Mouse (Mus musculus) embryonic fibroblast, embryonic 13.5 days (primary cell): Measurements from ENCODE around the gene Nfatc2ip. TPM values are rescaled to one million over a fixed set of nuclear protein-coding genes. Genes with fewer than 3 reads are reported as not detected.

Experiments
- H3K27ac ChIP-seq: 2 replicates; pipeline ENCODE4 v1.5.1; 2012; ENCODE audit warnings: low read length, control low read depth, inconsistent platforms; ENCODE audit not compliant: insufficient read depth
- H3K4me1 ChIP-seq: 2 replicates; pipeline ENCODE4 v1.6.1; 2011; ENCODE audit warnings: low read length; ENCODE audit not compliant: control insufficient read depth, insufficient read depth
- H3K4me3 ChIP-seq: 2 replicates; pipeline ENCODE4 v1.5.1; 2011; ENCODE audit warnings: mild to moderate bottlenecking, control low read depth, low read length; ENCODE audit not compliant: insufficient read depth
- CTCF ChIP-seq: IDR thresholded peaks from 2 replicates; pipeline ENCODE4 v1.5.1; 2011; ENCODE audit warnings: mild to moderate bottlenecking, control low read depth, low read length, moderate library complexity, borderline replicate concordance; ENCODE audit not compliant: insufficient read depth
- POLR2A ChIP-seq: IDR thresholded peaks from 2 replicates; pipeline ENCODE4 v1.6.1; 2011; ENCODE audit warnings: low read depth, mild to moderate bottlenecking, control low read depth, low read length, moderate library complexity
- polyA plus RNA-seq: library from polyadenylated mRNA; stranded (reverse); fragments of >200 nt; gene quantifications from 2 replicates; pipeline ENCODE4 v1.2.4, GENCODE M21; 2011; ENCODE audit warnings: low read depth; ENCODE audit not compliant: missing spikeins, insufficient read length

The Nfatc2ip gene
- polyA plus RNA-seq, 1 experiment, result 7.4 TPM

DNA sequence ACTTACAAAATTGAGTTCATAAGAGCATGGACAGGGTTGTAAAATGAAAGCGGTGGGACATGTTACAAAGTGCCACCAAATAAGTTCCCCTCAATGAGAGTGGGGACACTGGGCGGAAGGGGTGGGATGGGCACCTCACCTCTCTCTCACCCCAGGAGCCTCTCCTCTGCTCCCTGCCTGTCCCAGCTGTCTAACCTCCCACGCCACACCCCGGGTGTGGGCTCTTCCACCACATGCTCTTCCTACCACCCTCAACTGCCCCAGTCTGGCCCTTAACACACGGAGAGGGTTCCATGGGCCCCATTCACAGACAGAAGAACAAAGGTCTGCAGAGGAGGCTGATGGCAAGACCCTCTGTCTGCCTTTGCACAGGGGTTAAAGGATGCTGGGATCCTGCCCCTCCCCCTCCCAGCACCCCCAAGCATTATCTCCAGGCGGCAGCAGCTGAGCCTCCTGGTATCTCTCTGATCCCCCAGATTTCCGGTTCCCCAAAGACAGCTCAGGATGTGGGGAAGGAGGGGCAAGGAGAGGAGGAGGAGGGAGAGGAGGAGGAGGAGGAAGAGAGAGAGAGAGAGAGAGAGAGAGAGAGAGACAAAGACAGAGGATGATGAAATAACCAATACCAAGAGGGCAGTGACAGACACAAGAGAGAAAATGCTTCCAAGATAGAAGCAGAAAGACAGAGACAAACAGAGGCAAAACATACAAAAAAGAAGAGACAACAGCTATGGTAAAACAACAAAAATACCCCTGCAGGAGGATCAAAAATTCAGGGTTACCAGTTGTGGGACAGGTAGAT lies 39.5 kb downstream of the Nfatc2ip start:
- H3K4me1 ChIP-seq, result no peaks in the 10 kb centered on the region

GRCm38 (mm10) chr7:126355847-126356597 lies 40.5 kb downstream of the Nfatc2ip start:
- TF ChIP-seq POLR2A, result no peak

More for the DNA sequence above, 39.5 kb downstream of the Nfatc2ip start:
- TF ChIP-seq CTCF (no peak), POLR2A (no peak)
- Histone ChIP-seq H3K27ac (no peak overlapping the region), H3K4me3 (no peak overlapping the region)

GRCm38 (mm10) chr7:126354738-126355614 lies 41.6 kb downstream of the Nfatc2ip start:
- Histone ChIP-seq H3K4me3 (no peak overlapping the region), H3K27ac (no peak overlapping the region), H3K4me1 (no peaks in the 10 kb centered on the region)
- TF ChIP-seq CTCF (no peak), POLR2A (no peak)

More at GRCm38 (mm10) chr7:126355847-126356597, 40.5 kb downstream of the Nfatc2ip start:
- H3K4me1 ChIP-seq, result no peaks in the 10 kb centered on the region
- H3K27ac ChIP-seq, result no peak overlapping the region
- no peak overlapping the region for H3K4me3 ChIP-seq

GRCm38 (mm10) chr7:126353994-126354365 lies 42.6 kb downstream of the Nfatc2ip start:
- no peak overlapping the region for H3K4me3 ChIP-seq
- no peaks in the 10 kb centered on the region for H3K4me1 ChIP-seq
- no peak overlapping the region for H3K27ac ChIP-seq
- TF ChIP-seq CTCF (no peak), POLR2A (no peak)

DNA sequence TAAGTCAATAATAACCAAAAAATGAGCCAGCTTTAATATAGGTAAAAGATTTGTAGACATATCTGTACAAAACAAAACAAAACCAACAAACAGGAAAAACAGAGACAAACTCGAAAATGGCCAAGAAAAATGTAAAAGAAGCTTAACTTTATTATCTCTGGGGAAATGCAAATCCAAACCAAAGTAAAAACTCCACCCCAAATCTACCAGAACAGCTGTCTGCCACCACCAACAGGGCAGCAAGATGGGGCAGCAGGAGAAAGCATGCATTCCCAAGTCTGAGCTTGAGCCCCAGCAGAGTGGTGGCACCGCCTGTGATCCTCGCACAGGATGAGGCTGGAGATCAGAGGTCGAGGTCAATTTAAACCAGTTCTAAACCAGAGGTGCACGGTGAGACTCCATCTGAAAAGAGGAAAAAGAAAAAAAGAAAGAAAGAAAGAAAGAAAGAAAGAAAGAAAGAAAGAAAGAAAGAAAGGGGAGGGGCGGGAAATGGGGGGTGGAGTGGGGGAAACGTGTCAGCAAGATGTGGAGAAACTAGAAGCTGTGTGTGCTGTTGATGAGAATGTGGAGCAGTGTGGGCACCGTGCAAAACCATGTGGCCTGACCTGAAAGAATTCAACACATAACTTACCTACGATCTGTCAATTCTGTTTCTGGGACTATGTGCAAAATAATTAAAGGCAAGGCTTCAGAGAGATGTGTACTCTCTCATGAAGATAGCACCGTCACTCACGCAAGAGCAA lies 43.1 kb downstream of the Nfatc2ip start:
- Histone ChIP-seq H3K27ac (no peak overlapping the region), H3K4me3 (no peak overlapping the region), H3K4me1 (no peaks in the 10 kb centered on the region)
- TF ChIP-seq POLR2A (no peak), CTCF (no peak)

- Histone ChIP-seq H3K4me1 (no peaks in the 10 kb centered on the region), H3K27ac (no peak overlapping the region), H3K4me3 (no peak overlapping the region)
- TF ChIP-seq CTCF (no peak), POLR2A (no peak)
Measured at GRCm38 (mm10) chr7:126351419-126351951, 45.1 kb downstream of the Nfatc2ip start.

GRCm38 (mm10) chr7:126350748-126351418 lies 45.7 kb downstream of the Nfatc2ip start:
- TF ChIP-seq CTCF, result no peak
- no peak for TF ChIP-seq POLR2A
- Histone ChIP-seq H3K27ac (no peak overlapping the region), H3K4me1 (no peaks in the 10 kb centered on the region), H3K4me3 (no peak overlapping the region)

DNA sequence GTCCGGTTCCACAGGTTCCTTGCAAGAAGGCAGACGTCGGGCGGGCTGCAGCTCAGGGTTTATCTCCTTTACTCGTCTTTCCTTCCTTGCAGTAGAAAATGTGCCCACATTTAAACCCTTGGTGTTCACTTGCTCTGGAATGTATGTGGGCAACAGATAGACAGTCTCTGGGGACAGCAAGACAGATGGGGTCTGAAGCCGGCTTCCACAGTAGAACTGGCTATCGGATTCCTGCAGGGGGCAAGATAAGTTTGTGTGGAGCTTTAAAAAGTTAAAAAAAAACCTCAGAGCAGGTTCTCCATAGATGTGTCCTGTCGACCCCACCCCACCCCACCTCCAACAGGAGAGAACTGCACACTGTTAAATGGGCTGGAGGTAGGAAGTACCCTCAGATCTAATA lies 48.2 kb downstream of the Nfatc2ip start:
- Histone ChIP-seq H3K27ac (no peak overlapping the region), H3K4me1 (no peaks in the 10 kb centered on the region), H3K4me3 (no peak overlapping the region)
- no peak for TF ChIP-seq POLR2A
- no peak for TF ChIP-seq CTCF
